Mouse (Mus musculus) liver, embryonic 11.5 days (tissue): ENCODE data around the gene Stat4. TPM values are rescaled to one million over a fixed set of nuclear protein-coding genes. Genes with fewer than 3 reads are reported as not detected.

Source experiments
- ATAC-seq: fragments of 200-750 bp; cut with Nextera tagmentation; replicated peaks from 2 replicates; pipeline ENCODE4 v1.8.0; 2017; ENCODE audit warnings: moderate number of reproducible peaks, mild to moderate bottlenecking, moderate TSS enrichment, moderate library complexity; ENCODE audit not compliant: low FRiP score
- DNase-seq: peaks from one replicate; pipeline ENCODE4 v3.0.0-alpha.2; 2017; ENCODE audit warnings: low spot score
- H3K27ac ChIP-seq: fragments of 300-500 bp; sonication (generic); 2 replicates; pipeline ENCODE4 v1.5.1; 2014; ENCODE audit warnings: mild to moderate bottlenecking, low read depth, low read length, control low read depth
- H3K27me3 ChIP-seq: fragments of 300-500 bp; sonication (generic); replicated peaks from 2 replicates; pipeline ENCODE4 v1.6.1; 2014; ENCODE audit warnings: low read length, mixed read lengths; ENCODE audit not compliant: control insufficient read depth, insufficient read depth
- H3K36me3 ChIP-seq: fragments of 300-500 bp; sonication (generic); 2 replicates; pipeline ENCODE4 v1.6.1; 2014; ENCODE audit warnings: mild to moderate bottlenecking, low read length, moderate library complexity, mixed read lengths; ENCODE audit not compliant: control insufficient read depth, insufficient read depth
- H3K4me1 ChIP-seq: fragments of 300-500 bp; sonication (generic); replicated peaks from 2 replicates; pipeline ENCODE4 v1.6.1; 2014; ENCODE audit warnings: low read length, mixed read lengths; ENCODE audit not compliant: control insufficient read depth, insufficient read depth
- H3K4me2 ChIP-seq: fragments of 300-500 bp; sonication (generic); 2 replicates; pipeline ENCODE4 v1.6.1; 2014; ENCODE audit warnings: mild to moderate bottlenecking, control low read depth, moderate library complexity
- H3K4me3 ChIP-seq: fragments of 300-500 bp; sonication (generic); 2 replicates; pipeline ENCODE4 v1.5.1; 2014; ENCODE audit warnings: low read depth, low read length, control low read depth
- H3K9ac ChIP-seq: fragments of 300-500 bp; sonication (generic); 2 replicates; pipeline ENCODE4 v1.6.1; 2014; ENCODE audit warnings: low read depth, low read length, control low read depth
- H3K9me3 ChIP-seq: fragments of 300-500 bp; sonication (generic); 2 replicates; pipeline ENCODE4 v1.6.1; 2016; ENCODE audit warnings: low read length, inconsistent platforms, mixed read lengths; ENCODE audit not compliant: control insufficient read depth
- WGBS: fragments of 180-500 bp; shearing (Covaris S2); extraction: QIAGEN DNeasy Blood & Tissue Kit; methylation state at CpG from one replicate; pipeline ENCODE4 v1.1.7; 2014; 5-methylcytosine and 5-hydroxymethylcytosine counted together
- polyA plus RNA-seq: library from polyadenylated mRNA; unstranded; fragments of >200 nt; fragmentation: Nextera tagmentation; extraction: Ambion mirVana; gene quantifications from 2 replicates; pipeline ENCODE4 v1.2.1, GENCODE M21; 2014

The Stat4 gene
- polyA plus RNA-seq, 1 experiment from 2014 or later = 2.6 TPM

DNA sequence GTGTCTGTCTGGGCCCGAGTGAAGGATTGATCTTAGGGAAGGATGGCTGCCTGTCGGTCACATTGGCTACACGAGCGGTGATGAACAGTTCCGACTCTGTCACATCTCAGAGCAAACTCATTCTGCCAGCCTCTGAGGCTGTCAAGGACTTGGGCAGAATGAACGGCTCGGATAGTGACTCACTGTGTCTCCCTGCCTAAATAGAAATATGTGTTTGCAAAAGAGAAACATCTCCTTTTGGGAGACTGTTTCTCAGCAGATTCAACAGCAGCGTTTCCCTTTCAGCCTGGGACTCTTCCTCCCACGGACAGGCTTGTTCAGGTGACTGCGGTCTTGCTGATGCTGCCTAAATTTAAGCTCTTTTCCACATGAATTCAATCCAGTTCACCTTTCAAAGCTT, 169.4 kb downstream of the Stat4 start:
- Histone ChIP-seq H3K4me2 (no peak overlapping the region), H3K27me3 (no peaks in the 10 kb centered on the region), H3K4me3 (no peak overlapping the region), H3K4me1 (no peaks in the 10 kb centered on the region), H3K27ac (no peak overlapping the region), H3K9me3 (no peaks in the 10 kb centered on the region), H3K36me3 (0 out of 2 replicates have a peak, but pooled peaks cover 2% of the 10 kb centered on the region), H3K9ac (no peak overlapping the region)
- 86% methylated on average over 10 of the region's 10 CpGs for WGBS
- ATAC-seq = no peak
- DNase-seq = no peak

Other genes starting within 250 kb of the Stat4 start
- gene Myo1b, start 71.1 kb upstream of the Stat4 start, polyA plus RNA-seq = 26.4 and 27.0 TPM in 2 replicates
- 17.8 and 19.0 TPM in 2 replicates for gene Stat1, start 132.3 kb downstream of the Stat4 start, polyA plus RNA-seq
- 23.6 and 24.3 TPM in 2 replicates for gene Gls, start 246.1 kb downstream of the Stat4 start, polyA plus RNA-seq